Mouse (Mus musculus): Measurements from ENCODE around the gene Calml4. TPM values are rescaled to one million over a fixed set of nuclear protein-coding genes. Genes with fewer than 3 reads are reported as not detected.

Calml4 gene
- 39.4 and 42.6 TPM in 2 replicates for polyA plus RNA-seq (2015; fragmentation: Nextera tagmentation; extraction: Ambion mirVana)

GRCm38 (mm10) chr9:62857719-62858261 lies at the start of gene Calml4:
TSS of gene Calml4 (plus strand) at chr9:62858080.

DNA sequence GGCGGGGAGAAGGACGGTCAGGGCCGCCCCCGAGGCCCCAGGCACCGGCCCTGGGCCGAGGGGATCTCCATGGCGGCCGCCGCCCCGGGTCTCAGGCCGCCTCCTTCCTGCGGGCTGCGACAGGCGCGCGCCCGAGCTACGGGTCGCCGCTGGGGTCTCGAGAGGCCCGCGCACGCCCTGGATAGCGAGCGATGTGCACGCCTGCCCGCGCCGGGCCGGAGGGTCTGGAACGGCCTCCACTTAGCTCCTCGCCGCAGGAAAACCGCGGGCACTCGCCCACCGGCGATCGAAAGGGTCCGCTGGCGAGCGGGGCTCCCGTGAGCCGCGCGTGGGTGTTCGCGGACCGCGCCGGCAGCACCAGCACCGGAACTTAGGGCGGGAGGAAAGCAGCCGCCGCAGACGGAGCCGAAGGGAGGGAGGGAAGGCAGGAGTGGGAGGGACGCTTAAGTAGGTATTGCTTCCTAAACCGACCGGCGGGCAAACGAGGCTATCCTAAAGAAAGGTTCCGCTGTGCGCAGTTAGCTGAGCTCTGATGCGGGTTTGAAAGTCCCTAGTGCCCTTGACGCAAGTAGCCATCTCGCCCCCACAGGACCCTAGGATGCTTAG lies 46.3 kb upstream of the Calml4 start, which contains the start of gene Fem1b:
Fem1b (minus strand) TSS at position 419 of the 606 bp plus-strand sequence.

GRCm38 (mm10) chr9:62838506-62839171 lies 19.2 kb upstream of the Calml4 start, which contains the start of gene Cln6:
TSS of gene Cln6 (plus strand) at chr9:62838785.

Other genes starting within 250 kb of the Calml4 start
- gene Itga11, start 180.3 kb upstream of the Calml4 start, polyA plus RNA-seq (2015; fragmentation: Nextera tagmentation; extraction: Ambion mirVana) = 0.70 and 1.2 TPM in 2 replicates
- 7.1 and 8.7 TPM in 2 replicates for gene Fem1b, start 46.1 kb upstream of the Calml4 start, polyA plus RNA-seq (2015; fragmentation: Nextera tagmentation; extraction: Ambion mirVana)
- gene Cln6, start 19.3 kb upstream of the Calml4 start, polyA plus RNA-seq (2015; fragmentation: Nextera tagmentation; extraction: Ambion mirVana) = 18.5 and 19.8 TPM in 2 replicates
- gene Pias1, start 129.8 kb downstream of the Calml4 start, polyA plus RNA-seq (2015; fragmentation: Nextera tagmentation; extraction: Ambion mirVana) = 29.5 and 29.8 TPM in 2 replicates